Mouse (Mus musculus) left cerebral cortex, postnatal 36 days (tissue): ENCODE data around the gene Cmc1. TPM values are rescaled to one million over a fixed set of nuclear protein-coding genes. Genes with fewer than 3 reads are reported as not detected.

ENCODE experiments used
- DNase-seq, 2 experiments: peaks; one replicate each; pipeline ENCODE4 v3.0.0; 2021 to 2022; ENCODE audit warnings: low spot score in 2 of 2, mixed read lengths in 1 of 2
- intact Hi-C: fragments of 180-260 bp; cut with DNase I; formaldehyde crosslinking; loops from one replicate; pipeline ENCODE4 v1.15.1; 2025
- total RNA-seq, 2 experiments: library from RNA; stranded (reverse); gene quantifications; 2 replicates each; pipeline ENCODE4 v1.2.3; 2021

Cmc1 gene
- total RNA-seq = 10 to 100 TPM in 1 of 2 experiments, 1 to 10 TPM in 1; 9.5 to 12.3 TPM

- intact Hi-C loops = no loop called here
These were observed at the start of gene Cmc1 for GRCm38 (mm10) chr9:118149407-118150402. Cmc1 (minus strand) TSS chr9:118150177.

GRCm38 (mm10) chr9:118198557-118198956 is 48.6 kb upstream of the Cmc1 start:
- DNase-seq = no peak
- intact Hi-C loops = no loop called here

More at GRCm38 (mm10) chr9:118149407-118150402, at the start of gene Cmc1:
- peak; percentile 92 to 93 for DNase-seq

GRCm38 (mm10) chr9:118196661-118197390 is 46.8 kb upstream of the Cmc1 start:
- intact Hi-C loops = no loop called here

GRCm38 (mm10) chr9:118193263-118193662 is 43.3 kb upstream of the Cmc1 start:
- no peak for DNase-seq
- intact Hi-C loops = no loop called here

More at GRCm38 (mm10) chr9:118196661-118197390, 46.8 kb upstream of the Cmc1 start:
- DNase-seq = no peak

- intact Hi-C loops = no loop called here
- no peak for DNase-seq
These were observed 41.3 kb upstream of the Cmc1 start for GRCm38 (mm10) chr9:118191276-118191675.

- intact Hi-C loops = no loop called here
- DNase-seq = no peak
These were observed 38.4 kb upstream of the Cmc1 start for GRCm38 (mm10) chr9:118188374-118188773.

GRCm38 (mm10) chr9:118187420-118187819 is 37.4 kb upstream of the Cmc1 start:
- intact Hi-C loops = no loop called here
- DNase-seq = no peak

GRCm38 (mm10) chr9:118186776-118187175 is 36.8 kb upstream of the Cmc1 start:
- no peak for DNase-seq
- intact Hi-C loops = no loop called here

- peak in 1 of 2 experiments; percentile 4 for DNase-seq
- intact Hi-C loops = no loop called here
These were observed 29.4 kb upstream of the Cmc1 start for GRCm38 (mm10) chr9:118179136-118180025.

GRCm38 (mm10) chr9:118176687-118177086 is 26.7 kb upstream of the Cmc1 start:
- intact Hi-C loops = no loop called here

GRCm38 (mm10) chr9:118175411-118175810 is 25.4 kb upstream of the Cmc1 start:
- DNase-seq = no peak
- intact Hi-C loops = no loop called here

More at GRCm38 (mm10) chr9:118176687-118177086, 26.7 kb upstream of the Cmc1 start:
- DNase-seq = no peak

GRCm38 (mm10) chr9:118173086-118173485 is 23.1 kb upstream of the Cmc1 start:
- no peak for DNase-seq
- intact Hi-C loops = no loop called here

- intact Hi-C loops = loop anchor here (10.0 kb wide), 1 partner anchor 326 kb away; no protein-coding TSS in a partner anchor
These were observed 18.6 kb upstream of the Cmc1 start for GRCm38 (mm10) chr9:118168544-118168943.

GRCm38 (mm10) chr9:118167606-118168005 is 17.6 kb upstream of the Cmc1 start:
- DNase-seq = no peak
- intact Hi-C loops = loop anchor here (10.0 kb wide), 1 partner anchor 327 kb away; no protein-coding TSS in a partner anchor

More at GRCm38 (mm10) chr9:118168544-118168943, 18.6 kb upstream of the Cmc1 start:
- no peak for DNase-seq

- intact Hi-C loops = loop anchor here (10.0 kb wide), 1 partner anchor 333 kb away; no protein-coding TSS in a partner anchor
- no peak for DNase-seq
These were observed 11.6 kb upstream of the Cmc1 start for GRCm38 (mm10) chr9:118161536-118161935.

GRCm38 (mm10) chr9:118159936-118160335 is 10.0 kb upstream of the Cmc1 start:
- intact Hi-C loops = loop anchor here (10.0 kb wide), 1 partner anchor 335 kb away; no protein-coding TSS in a partner anchor
- no peak for DNase-seq

GRCm38 (mm10) chr9:118158201-118158600 is 8.2 kb upstream of the Cmc1 start:
- no peak for DNase-seq
- intact Hi-C loops = no loop called here

GRCm38 (mm10) chr9:118157234-118157633 is 7.3 kb upstream of the Cmc1 start:
- intact Hi-C loops = no loop called here
- DNase-seq = no peak

GRCm38 (mm10) chr9:118154666-118155065 is 4.7 kb upstream of the Cmc1 start:
- intact Hi-C loops = no loop called here
- no peak for DNase-seq
